Mouse (Mus musculus): ENCODE data around the gene Panx2.

The Panx2 gene

GRCm38 (mm10) chr15:89059161-89059931 is at the start of gene Panx2:
Gene Panx2, plus strand, starts transcription at chr15:89059734.
- DNase-seq = no peak

GRCm38 (mm10) chr15:89016722-89017121 is 42.8 kb upstream of the Panx2 start:
- DNase-seq = no peak

- no peak for DNase-seq
Measured at GRCm38 (mm10) chr15:89020085-89020484, 39.4 kb upstream of the Panx2 start.

GRCm38 (mm10) chr15:89020492-89020891 is 39.0 kb upstream of the Panx2 start:
- no peak for DNase-seq

- DNase-seq = no peak
Measured at GRCm38 (mm10) chr15:89044381-89044780, 15.2 kb upstream of the Panx2 start.

- no peak for DNase-seq
Measured at GRCm38 (mm10) chr15:89046356-89046755, 13.2 kb upstream of the Panx2 start.

GRCm38 (mm10) chr15:89054666-89055065 is 4.9 kb upstream of the Panx2 start:
- DNase-seq = no peak

GRCm38 (mm10) chr15:89058736-89059135 is 798 bp upstream of the Panx2 start:
- no peak for DNase-seq

GRCm38 (mm10) chr15:89060032-89060681 is 623 bp downstream of the Panx2 start:
- no peak for DNase-seq

GRCm38 (mm10) chr15:89060811-89061460 is 1.4 kb downstream of the Panx2 start:
- DNase-seq = no peak

- DNase-seq = no peak
Measured at GRCm38 (mm10) chr15:89061761-89062517, 2.4 kb downstream of the Panx2 start.

- DNase-seq = no peak
Measured at GRCm38 (mm10) chr15:89062518-89062910, 3.0 kb downstream of the Panx2 start.

- DNase-seq = no peak
Measured at GRCm38 (mm10) chr15:89063001-89063400, 3.5 kb downstream of the Panx2 start.

- no peak for DNase-seq
Measured at GRCm38 (mm10) chr15:89063536-89063935, 4.0 kb downstream of the Panx2 start.

GRCm38 (mm10) chr15:89064891-89065290 is 5.4 kb downstream of the Panx2 start:
- no peak for DNase-seq

- no peak for DNase-seq
Measured at GRCm38 (mm10) chr15:89067609-89068008, 8.1 kb downstream of the Panx2 start.

- DNase-seq = no peak
Measured at GRCm38 (mm10) chr15:89068226-89068625, 8.7 kb downstream of the Panx2 start.

- no peak for DNase-seq
Measured at GRCm38 (mm10) chr15:89069336-89069840, 9.9 kb downstream of the Panx2 start.

- no peak for DNase-seq
Measured at GRCm38 (mm10) chr15:89070606-89071005, 11.1 kb downstream of the Panx2 start.

GRCm38 (mm10) chr15:89073993-89074603 is 14.6 kb downstream of the Panx2 start:
- no peak for DNase-seq

GRCm38 (mm10) chr15:89074613-89075477 is 15.3 kb downstream of the Panx2 start, which contains the start of gene Trabd:
Gene Trabd, plus strand, starts transcription at chr15:89075124.
- DNase-seq = peak; percentile 31

Data from kidney, postnatal 14 days (tissue).